Mouse (Mus musculus): ENCODE data around the gene Scn5a. TPM values are rescaled to one million over a fixed set of nuclear protein-coding genes. Genes with fewer than 3 reads are reported as not detected.

The Scn5a gene
- polyA plus RNA-seq (2015; fragmentation: Nextera tagmentation; extraction: Ambion mirVana) = 0.03 and 0.05 TPM in 2 replicates

GRCm38 (mm10) chr9:119578636-119579438 lies at the start of gene Scn5a:
Gene Scn5a (minus strand): TSS chr9:119579016.
- Histone ChIP-seq H3K36me3 (no peaks in the 10 kb centered on the region), H3K4me1 (replicated peaks) (peaks cover 10% of the 10 kb centered on the region), H3K9ac (no peak within 1 kb of the TSS), H3K9me3 (replicated peaks) (no peaks in the 10 kb centered on the region), H3K27ac (no peak within 1 kb of the TSS), H3K27me3 (peaks cover 76% of the 10 kb centered on the region), H3K4me3 (replicated peaks) (peak within 1 kb of the TSS; percentile 52), H3K4me2 (peak within 1 kb of the TSS; percentile 71)
- DNase-seq = no peak
- peak; percentile 52 for ATAC-seq (ENCODE audit: low read depth)
- WGBS (ENCODE audit: insufficient replicate concordance) = 2% methylated on average over 64 of the region's 99 CpGs

- H3K9me3 ChIP-seq (replicated peaks) = no peaks in the 10 kb centered on the region
- no peak overlapping the region for H3K27ac ChIP-seq
- no peak overlapping the region for H3K4me3 ChIP-seq (replicated peaks)
- ATAC-seq (ENCODE audit: low read depth) (no peak), DNase-seq (no peak)
- no peaks in the 10 kb centered on the region for H3K36me3 ChIP-seq
- H3K9ac ChIP-seq = no peak overlapping the region
- H3K4me2 ChIP-seq = no peak overlapping the region
- 0 out of 2 replicates have a peak, but pooled peaks cover 4% of the 10 kb centered on the region for H3K27me3 ChIP-seq
- WGBS (ENCODE audit: insufficient replicate concordance) = 65% methylated on average over 6 of the region's 6 CpGs
- H3K4me1 ChIP-seq (replicated peaks) = no peaks in the 10 kb centered on the region
Measured at GRCm38 (mm10) chr9:119627227-119627626, 48.4 kb upstream of the Scn5a start.

DNA sequence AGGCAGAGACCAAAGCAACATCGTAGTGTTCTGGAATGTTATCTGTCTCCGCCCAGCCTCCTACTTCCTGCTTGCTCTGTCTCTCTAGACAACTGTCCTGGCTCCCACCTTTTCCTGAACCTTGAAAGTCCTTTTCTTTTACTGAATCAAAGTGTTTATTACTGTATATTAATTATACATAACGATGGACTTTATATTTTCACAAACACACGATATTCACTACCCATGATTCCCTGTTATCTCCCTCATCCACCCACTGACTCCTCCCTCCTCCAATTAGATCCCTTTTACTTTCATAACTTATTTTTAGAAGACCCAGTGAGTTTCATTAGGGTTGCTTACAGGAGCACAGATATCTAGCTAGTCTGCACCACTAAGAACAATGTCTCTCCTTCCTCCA lies 45.3 kb upstream of the Scn5a start:
- Histone ChIP-seq H3K4me3 (replicated peaks) (no peak overlapping the region), H3K4me1 (replicated peaks) (no peaks in the 10 kb centered on the region), H3K36me3 (no peaks in the 10 kb centered on the region), H3K9me3 (replicated peaks) (no peaks in the 10 kb centered on the region), H3K27ac (no peak overlapping the region), H3K9ac (no peak overlapping the region), H3K4me2 (no peak overlapping the region), H3K27me3 (no peaks in the 10 kb centered on the region)
- ATAC-seq (ENCODE audit: low read depth) (no peak), DNase-seq (no peak)
- 51% methylated on average over 4 of the region's 4 CpGs for WGBS (ENCODE audit: insufficient replicate concordance)

DNA sequence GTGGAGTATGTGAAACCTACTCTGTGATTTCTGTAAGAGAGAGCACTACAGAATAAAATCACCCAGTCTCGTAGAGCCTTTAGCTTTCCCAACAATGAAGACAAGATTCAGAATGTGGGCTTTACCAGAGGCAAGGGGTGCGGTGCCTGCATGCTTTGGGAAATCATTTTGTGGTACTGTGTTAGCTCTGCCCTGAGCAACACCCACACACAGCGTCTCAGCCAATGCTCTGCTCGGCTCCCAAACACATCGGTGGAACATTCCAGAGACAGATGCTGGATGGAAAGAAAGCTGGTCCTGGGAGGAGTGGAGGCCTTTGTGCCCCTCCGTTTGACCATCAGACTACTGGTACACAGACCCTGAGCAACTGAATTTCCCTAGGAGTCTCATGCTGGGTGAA lies 36.0 kb upstream of the Scn5a start:
- Histone ChIP-seq H3K27ac (no peak overlapping the region), H3K4me1 (replicated peaks) (no peaks in the 10 kb centered on the region), H3K9me3 (replicated peaks) (no peaks in the 10 kb centered on the region), H3K27me3 (no peaks in the 10 kb centered on the region), H3K9ac (no peak overlapping the region), H3K36me3 (no peaks in the 10 kb centered on the region), H3K4me3 (replicated peaks) (no peak overlapping the region), H3K4me2 (no peak overlapping the region)
- ATAC-seq (ENCODE audit: low read depth) = no peak
- no peak for DNase-seq
- 68% methylated on average over 6 of the region's 6 CpGs for WGBS (ENCODE audit: insufficient replicate concordance)

GRCm38 (mm10) chr9:119610563-119611166 lies 31.8 kb upstream of the Scn5a start:
- no peak for ATAC-seq (ENCODE audit: low read depth)
- no peak overlapping the region for H3K9ac ChIP-seq
- WGBS (ENCODE audit: insufficient replicate concordance) = 71% methylated on average over 7 of the region's 7 CpGs

GRCm38 (mm10) chr9:119606906-119607305 lies 28.1 kb upstream of the Scn5a start:
- Histone ChIP-seq H3K27me3 (no peaks in the 10 kb centered on the region), H3K4me2 (no peak overlapping the region), H3K36me3 (no peaks in the 10 kb centered on the region), H3K9me3 (replicated peaks) (no peaks in the 10 kb centered on the region), H3K4me1 (replicated peaks) (no peaks in the 10 kb centered on the region), H3K9ac (no peak overlapping the region), H3K27ac (no peak overlapping the region), H3K4me3 (replicated peaks) (no peak overlapping the region)
- DNase-seq (no peak), ATAC-seq (ENCODE audit: low read depth) (no peak)
- 79% methylated on average over 5 of the region's 5 CpGs for WGBS (ENCODE audit: insufficient replicate concordance)

More at GRCm38 (mm10) chr9:119610563-119611166, 31.8 kb upstream of the Scn5a start:
- Histone ChIP-seq H3K4me2 (no peak overlapping the region), H3K9me3 (replicated peaks) (no peaks in the 10 kb centered on the region), H3K4me1 (replicated peaks) (no peaks in the 10 kb centered on the region), H3K36me3 (no peaks in the 10 kb centered on the region), H3K27me3 (no peaks in the 10 kb centered on the region), H3K27ac (no peak overlapping the region), H3K4me3 (replicated peaks) (no peak overlapping the region)
- DNase-seq = no peak

DNA sequence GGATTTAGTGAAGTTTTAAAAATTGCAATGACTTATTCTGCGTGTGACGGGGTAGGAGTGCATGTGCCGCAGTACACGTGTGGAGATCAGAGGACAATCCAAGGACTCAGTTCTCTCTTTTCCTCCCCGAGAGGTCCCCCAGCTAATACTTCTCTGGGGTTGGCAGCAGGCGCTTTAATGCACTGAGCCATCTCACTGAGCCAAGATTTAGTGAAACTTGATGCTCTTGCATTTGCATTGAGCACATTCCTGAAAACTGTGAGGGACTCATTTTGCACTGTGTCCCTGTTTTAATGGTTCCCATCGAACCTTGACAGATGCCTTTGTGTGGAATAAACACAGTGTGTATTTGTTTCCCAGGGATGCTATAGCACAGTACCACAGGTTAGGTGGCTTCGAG lies 25.8 kb upstream of the Scn5a start:
- 70% methylated on average over 8 of the region's 8 CpGs for WGBS (ENCODE audit: insufficient replicate concordance)
- no peak overlapping the region for H3K4me2 ChIP-seq
- H3K9ac ChIP-seq = no peak overlapping the region
- ATAC-seq (ENCODE audit: low read depth) = no peak
- 0 out of 2 replicates have a peak, but pooled peaks cover 4% of the 10 kb centered on the region for H3K9me3 ChIP-seq (replicated peaks)
- no peaks in the 10 kb centered on the region for H3K27me3 ChIP-seq
- no peak overlapping the region for H3K27ac ChIP-seq
- H3K36me3 ChIP-seq = no peaks in the 10 kb centered on the region
- DNase-seq = no peak
- H3K4me1 ChIP-seq (replicated peaks) = no peaks in the 10 kb centered on the region
- no peak overlapping the region for H3K4me3 ChIP-seq (replicated peaks)

GRCm38 (mm10) chr9:119598501-119598900 lies 19.7 kb upstream of the Scn5a start:
- WGBS (ENCODE audit: insufficient replicate concordance) = 68% methylated on average over 10 of the region's 10 CpGs
- H3K9ac ChIP-seq = no peak overlapping the region
- no peak for DNase-seq
- H3K9me3 ChIP-seq (replicated peaks) = 0 out of 2 replicates have a peak, but pooled peaks cover 4% of the 10 kb centered on the region
- no peak overlapping the region for H3K27ac ChIP-seq
- no peaks in the 10 kb centered on the region for H3K4me1 ChIP-seq (replicated peaks)
- H3K36me3 ChIP-seq = no peaks in the 10 kb centered on the region
- H3K4me2 ChIP-seq = no peak overlapping the region
- ATAC-seq (ENCODE audit: low read depth) = no peak
- no peaks in the 10 kb centered on the region for H3K27me3 ChIP-seq
- H3K4me3 ChIP-seq (replicated peaks) = no peak overlapping the region

GRCm38 (mm10) chr9:119597332-119597731 lies 18.5 kb upstream of the Scn5a start:
- H3K4me3 ChIP-seq (replicated peaks) = no peak overlapping the region
- no peak overlapping the region for H3K4me2 ChIP-seq
- no peak overlapping the region for H3K27ac ChIP-seq
- H3K9me3 ChIP-seq (replicated peaks) = 0 out of 2 replicates have a peak, but pooled peaks cover 4% of the 10 kb centered on the region
- 71% methylated on average over 8 of the region's 8 CpGs for WGBS (ENCODE audit: insufficient replicate concordance)
- no peaks in the 10 kb centered on the region for H3K4me1 ChIP-seq (replicated peaks)
- no peaks in the 10 kb centered on the region for H3K36me3 ChIP-seq
- DNase-seq (no peak), ATAC-seq (ENCODE audit: low read depth) (no peak)
- H3K9ac ChIP-seq = no peak overlapping the region
- H3K27me3 ChIP-seq = no peaks in the 10 kb centered on the region

- Histone ChIP-seq H3K27ac (no peak overlapping the region), H3K9ac (no peak overlapping the region), H3K4me2 (no peak overlapping the region), H3K9me3 (replicated peaks) (no peaks in the 10 kb centered on the region), H3K4me1 (replicated peaks) (no peaks in the 10 kb centered on the region), H3K36me3 (no peaks in the 10 kb centered on the region), H3K4me3 (replicated peaks) (no peak overlapping the region), H3K27me3 (peaks cover 26% of the 10 kb centered on the region)
- DNase-seq (no peak), ATAC-seq (ENCODE audit: low read depth) (no peak)
- WGBS (ENCODE audit: insufficient replicate concordance) = 79% methylated on average over 8 of the region's 8 CpGs
Measured at GRCm38 (mm10) chr9:119589592-119589991, 10.8 kb upstream of the Scn5a start.

DNA sequence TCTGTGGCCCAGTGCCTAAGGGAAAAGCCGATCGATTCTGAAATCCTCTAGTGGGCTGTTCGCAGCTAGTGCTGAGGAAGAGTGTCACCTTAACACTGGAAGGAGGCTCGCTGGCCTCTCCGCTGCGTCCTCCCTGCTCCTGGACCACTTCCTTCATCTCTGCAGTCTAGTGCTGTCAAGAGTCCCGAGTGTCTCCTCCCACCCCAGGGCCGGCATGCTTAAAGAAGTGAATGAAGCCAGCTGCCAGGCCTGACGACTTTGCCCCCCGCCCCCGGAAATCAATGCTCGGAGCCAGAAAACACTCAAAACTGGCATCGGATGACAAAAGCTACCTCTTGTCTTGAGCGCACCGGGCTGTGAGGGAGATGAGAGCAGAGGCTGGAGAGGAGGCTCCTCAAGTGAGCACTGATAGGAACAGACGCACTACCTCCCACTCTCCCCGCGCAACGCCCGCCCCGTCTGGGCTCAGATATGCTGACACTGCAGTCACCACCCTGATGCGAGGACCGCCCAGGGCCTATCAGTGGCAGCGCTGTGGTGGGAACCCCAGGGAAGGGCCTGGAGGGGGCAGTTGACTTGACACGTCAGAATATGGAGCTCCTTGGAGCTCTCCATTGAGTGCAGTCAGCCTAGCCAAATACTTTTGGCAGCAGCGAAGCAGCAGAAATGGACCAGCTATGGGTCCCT lies 10.1 kb upstream of the Scn5a start:
- no peak overlapping the region for H3K4me3 ChIP-seq (replicated peaks)
- peaks cover 26% of the 10 kb centered on the region for H3K27me3 ChIP-seq
- DNase-seq (no peak), ATAC-seq (ENCODE audit: low read depth) (no peak)
- no peak overlapping the region for H3K9ac ChIP-seq
- WGBS (ENCODE audit: insufficient replicate concordance) = 31% methylated on average over 26 of the region's 26 CpGs
- H3K9me3 ChIP-seq (replicated peaks) = no peaks in the 10 kb centered on the region
- H3K27ac ChIP-seq = no peak overlapping the region
- no peaks in the 10 kb centered on the region for H3K36me3 ChIP-seq
- no peaks in the 10 kb centered on the region for H3K4me1 ChIP-seq (replicated peaks)
- H3K4me2 ChIP-seq = no peak overlapping the region

Data from liver, embryonic 13.5 days (tissue).